Mouse (Mus musculus): Measurements from ENCODE around the gene Cpt2. TPM values are rescaled to one million over a fixed set of nuclear protein-coding genes. Genes with fewer than 3 reads are reported as not detected.

Gene Cpt2
- polyA plus RNA-seq, 1 experiment = 15.6 TPM

- DNase-seq (ENCODE audit: low read depth) = no peak
- TF ChIP-seq POLR2A (IDR thresholded peaks at IDR 0.05; ENCODE audit: borderline replicate concordance, extremely low read depth, insufficient read depth, insufficient read length, poor library complexity, severe bottlenecking) (no peak), CTCF (IDR thresholded peaks at IDR 0.05; ENCODE audit: borderline replicate concordance, extremely low read depth, insufficient read depth, insufficient read length) (no peak)
Observed at GRCm38 (mm10) chr4:107920336-107920735, 3.1 kb downstream of the Cpt2 start.

DNA sequence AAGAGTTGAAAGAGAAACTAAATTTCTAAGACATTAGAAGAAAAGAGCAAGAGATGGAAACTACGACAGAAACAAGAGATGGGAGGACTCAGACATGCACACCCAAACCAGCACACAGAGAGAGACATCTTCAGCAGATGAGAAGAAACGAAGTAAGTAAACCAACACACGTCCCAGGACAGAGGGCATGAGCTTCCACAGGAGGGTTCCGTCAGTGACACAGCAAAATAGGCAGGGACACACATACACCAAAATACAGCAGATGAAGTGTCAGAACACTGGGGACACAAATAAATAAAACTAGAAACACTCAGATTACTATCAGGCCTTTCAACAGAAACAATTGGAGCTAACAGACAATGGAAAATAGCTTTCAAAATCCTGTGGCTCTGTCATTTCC is 13.4 kb downstream of the Cpt2 start:
- no peak for DNase-seq (ENCODE audit: low read depth)
- TF ChIP-seq CTCF (IDR thresholded peaks at IDR 0.05; ENCODE audit: borderline replicate concordance, extremely low read depth, insufficient read depth, insufficient read length) (no peak), POLR2A (IDR thresholded peaks at IDR 0.05; ENCODE audit: borderline replicate concordance, extremely low read depth, insufficient read depth, insufficient read length, poor library complexity, severe bottlenecking) (no peak)

- TF ChIP-seq CTCF (IDR thresholded peaks at IDR 0.05; ENCODE audit: borderline replicate concordance, extremely low read depth, insufficient read depth, insufficient read length) (no peak), POLR2A (IDR thresholded peaks at IDR 0.05; ENCODE audit: borderline replicate concordance, extremely low read depth, insufficient read depth, insufficient read length, poor library complexity, severe bottlenecking) (no peak)
- DNase-seq (ENCODE audit: low read depth) = no peak
Observed at GRCm38 (mm10) chr4:107906561-107906960, 16.8 kb downstream of the Cpt2 start.

GRCm38 (mm10) chr4:107904252-107904651 is 19.2 kb downstream of the Cpt2 start:
- TF ChIP-seq POLR2A (IDR thresholded peaks at IDR 0.05; ENCODE audit: borderline replicate concordance, extremely low read depth, insufficient read depth, insufficient read length, poor library complexity, severe bottlenecking) (no peak), CTCF (IDR thresholded peaks at IDR 0.05; ENCODE audit: borderline replicate concordance, extremely low read depth, insufficient read depth, insufficient read length) (no peak)
- DNase-seq (ENCODE audit: low read depth) = no peak

DNA sequence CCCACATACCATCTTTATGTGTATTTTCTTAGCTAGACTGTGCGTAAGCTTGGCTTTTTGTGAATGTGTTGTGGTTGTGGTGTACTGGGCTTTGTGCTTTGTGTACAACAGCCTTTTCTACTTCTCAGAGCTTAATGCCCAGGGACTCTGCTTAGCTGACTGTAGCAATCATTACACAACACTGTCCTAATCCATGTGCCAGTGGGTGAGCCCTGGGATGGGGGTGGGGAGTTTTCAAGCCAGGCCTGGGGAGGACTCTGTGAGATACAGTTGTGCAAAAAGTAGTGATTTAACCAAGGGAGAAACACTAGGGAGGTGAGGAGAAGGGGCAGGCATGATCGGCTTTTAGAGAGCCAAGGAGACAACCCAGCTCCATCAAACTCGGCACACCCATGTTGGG is 23.2 kb downstream of the Cpt2 start:
- TF ChIP-seq POLR2A (IDR thresholded peaks at IDR 0.05; ENCODE audit: borderline replicate concordance, extremely low read depth, insufficient read depth, insufficient read length, poor library complexity, severe bottlenecking) = no peak
- no peak for TF ChIP-seq CTCF (IDR thresholded peaks at IDR 0.05; ENCODE audit: borderline replicate concordance, extremely low read depth, insufficient read depth, insufficient read length)
- DNase-seq (ENCODE audit: low read depth) = no peak

- TF ChIP-seq POLR2A (IDR thresholded peaks at IDR 0.05; ENCODE audit: borderline replicate concordance, extremely low read depth, insufficient read depth, insufficient read length, poor library complexity, severe bottlenecking) (no peak), CTCF (IDR thresholded peaks at IDR 0.05; ENCODE audit: borderline replicate concordance, extremely low read depth, insufficient read depth, insufficient read length) (no peak)
- DNase-seq (ENCODE audit: low read depth) = no peak
Observed at GRCm38 (mm10) chr4:107899211-107899927, 24.0 kb downstream of the Cpt2 start.

- DNase-seq (ENCODE audit: low read depth) = peak; percentile 43
- TF ChIP-seq POLR2A (IDR thresholded peaks at IDR 0.05; ENCODE audit: borderline replicate concordance, extremely low read depth, insufficient read depth, insufficient read length, poor library complexity, severe bottlenecking) (no peak), CTCF (IDR thresholded peaks at IDR 0.05; ENCODE audit: borderline replicate concordance, extremely low read depth, insufficient read depth, insufficient read length) (peak; percentile 19; the same call in 1 of the 2 replicates)
Observed at GRCm38 (mm10) chr4:107892663-107893062, 30.7 kb downstream of the Cpt2 start.

- DNase-seq (ENCODE audit: low read depth) = peak; percentile 99
- TF ChIP-seq CTCF (IDR thresholded peaks at IDR 0.05; ENCODE audit: borderline replicate concordance, extremely low read depth, insufficient read depth, insufficient read length) (no peak), POLR2A (IDR thresholded peaks at IDR 0.05; ENCODE audit: borderline replicate concordance, extremely low read depth, insufficient read depth, insufficient read length, poor library complexity, severe bottlenecking) (peak; percentile 61; the same call in 1 of the 2 replicates)
Observed at GRCm38 (mm10) chr4:107889731-107890432, 33.5 kb downstream of the Cpt2 start, which contains the start of gene 0610037L13Rik. 0610037L13Rik (plus strand) TSS chr4:107889813.

GRCm38 (mm10) chr4:107889385-107889730 is 34.1 kb downstream of the Cpt2 start:
- no peak for TF ChIP-seq POLR2A (IDR thresholded peaks at IDR 0.05; ENCODE audit: borderline replicate concordance, extremely low read depth, insufficient read depth, insufficient read length, poor library complexity, severe bottlenecking)
- TF ChIP-seq CTCF (IDR thresholded peaks at IDR 0.05; ENCODE audit: borderline replicate concordance, extremely low read depth, insufficient read depth, insufficient read length) = no peak
- DNase-seq (ENCODE audit: low read depth) = no peak

DNA sequence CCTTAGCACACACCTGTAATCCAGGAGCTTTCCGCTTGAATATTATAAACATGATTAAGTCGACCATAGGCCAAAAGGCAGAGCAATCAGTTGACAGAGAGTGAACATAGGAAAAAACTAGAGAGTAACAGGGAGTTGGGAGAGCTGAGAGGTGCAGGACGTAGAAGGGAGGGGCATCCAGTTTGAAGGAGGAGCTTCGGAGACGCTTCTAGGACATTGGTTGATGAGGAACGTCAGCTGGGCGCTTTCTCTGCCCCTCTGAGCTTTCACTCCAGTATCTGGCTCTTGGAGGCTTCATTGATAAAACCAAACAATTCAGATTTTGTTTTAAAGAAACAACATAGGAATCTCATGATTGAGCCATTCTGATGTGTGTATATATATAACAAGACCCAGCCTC is 37.0 kb downstream of the Cpt2 start:
- TF ChIP-seq CTCF (IDR thresholded peaks at IDR 0.05; ENCODE audit: borderline replicate concordance, extremely low read depth, insufficient read depth, insufficient read length) (no peak), POLR2A (IDR thresholded peaks at IDR 0.05; ENCODE audit: borderline replicate concordance, extremely low read depth, insufficient read depth, insufficient read length, poor library complexity, severe bottlenecking) (no peak)

GRCm38 (mm10) chr4:107881631-107882030 is 41.8 kb downstream of the Cpt2 start:
- no peak for TF ChIP-seq CTCF (IDR thresholded peaks at IDR 0.05; ENCODE audit: borderline replicate concordance, extremely low read depth, insufficient read depth, insufficient read length)
- no peak for TF ChIP-seq POLR2A (IDR thresholded peaks at IDR 0.05; ENCODE audit: borderline replicate concordance, extremely low read depth, insufficient read depth, insufficient read length, poor library complexity, severe bottlenecking)
- DNase-seq (ENCODE audit: low read depth) = no peak

More for the DNA sequence above, 37.0 kb downstream of the Cpt2 start:
- no peak for DNase-seq (ENCODE audit: low read depth)

All from brain, embryonic 14.5 days (tissue).